Mouse (Mus musculus) retina, postnatal 1 day (tissue): Measurements from ENCODE around the gene Tsr2.

Experiments
- DNase-seq: peaks from one replicate; pipeline ENCODE4 v3.0.0-alpha.2; 2012

Tsr2 gene

GRCm38 (mm10) chrX:151046321-151046720 lies 50.0 kb downstream of the Tsr2 start:
- no peak for DNase-seq

- no peak for DNase-seq
These were observed 50.5 kb downstream of the Tsr2 start, which contains the start of gene Fgd1 for GRCm38 (mm10) chrX:151045850-151046249. TSS of gene Fgd1 (plus strand) at chrX:151046150.

- DNase-seq = no peak
These were observed 55.1 kb downstream of the Tsr2 start for GRCm38 (mm10) chrX:151041223-151041622.
